Mouse (Mus musculus) lung, postnatal 10 days (tissue): ENCODE measurements around the gene Myt1.
A peak's percentile ranks its signal among the peaks of the same experiment; 100 is the strongest.
"Not testable (repeated sequence)": the region's sequence is repeated elsewhere in the genome, so short reads cannot be mapped to it uniquely, and the experiment has no call there.

Experiments used
- DNase-seq: peaks from one replicate; pipeline ENCODE4 v3.0.0; 2021

Myt1 gene

DNA sequence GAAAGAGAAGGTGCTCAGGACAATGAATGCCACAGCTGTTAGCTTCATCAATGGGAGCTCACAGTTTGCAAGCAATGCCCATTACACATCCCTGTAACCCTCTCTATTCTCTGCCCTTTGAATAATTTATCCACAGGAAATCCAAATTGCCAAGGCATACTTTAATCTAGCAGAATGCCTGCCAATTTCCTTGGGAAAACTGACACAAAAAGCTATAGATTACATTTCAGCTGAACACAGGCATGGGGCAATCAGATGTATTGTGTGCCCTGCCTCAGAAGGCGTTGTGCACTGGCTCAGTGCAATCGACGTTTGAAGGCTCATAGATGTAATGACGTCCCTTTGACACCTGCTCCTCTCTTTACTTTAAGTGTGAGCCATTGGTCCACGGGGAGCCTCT is 24.7 kb downstream of the Myt1 start:
- no peak for DNase-seq

DNA sequence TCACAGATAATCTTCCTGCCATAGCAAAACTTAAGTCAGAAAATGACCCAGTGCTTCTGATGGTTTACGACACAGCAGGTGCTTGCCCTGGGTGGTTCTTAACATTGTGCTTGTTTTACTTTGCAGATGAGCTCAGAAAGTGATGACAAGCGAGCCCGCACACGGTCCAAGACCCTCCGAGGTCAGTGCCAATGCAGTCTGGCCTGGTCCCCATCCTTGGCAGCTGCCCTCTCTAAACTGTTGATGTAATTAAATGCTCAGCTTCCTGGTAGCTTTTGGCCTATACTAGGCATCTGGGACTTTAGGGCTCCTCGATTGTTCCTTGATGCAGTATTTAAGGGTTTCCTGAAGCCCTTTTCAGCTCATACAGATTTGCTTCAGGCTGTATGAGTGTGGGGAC is 26.3 kb downstream of the Myt1 start:
- no peak for DNase-seq

- not testable (repeated sequence) for DNase-seq
Measured at GRCm38 (mm10) chr2:181793186-181793585, 30.1 kb downstream of the Myt1 start.

- DNase-seq = no peak
Measured at GRCm38 (mm10) chr2:181795641-181796130, 32.6 kb downstream of the Myt1 start.

DNA sequence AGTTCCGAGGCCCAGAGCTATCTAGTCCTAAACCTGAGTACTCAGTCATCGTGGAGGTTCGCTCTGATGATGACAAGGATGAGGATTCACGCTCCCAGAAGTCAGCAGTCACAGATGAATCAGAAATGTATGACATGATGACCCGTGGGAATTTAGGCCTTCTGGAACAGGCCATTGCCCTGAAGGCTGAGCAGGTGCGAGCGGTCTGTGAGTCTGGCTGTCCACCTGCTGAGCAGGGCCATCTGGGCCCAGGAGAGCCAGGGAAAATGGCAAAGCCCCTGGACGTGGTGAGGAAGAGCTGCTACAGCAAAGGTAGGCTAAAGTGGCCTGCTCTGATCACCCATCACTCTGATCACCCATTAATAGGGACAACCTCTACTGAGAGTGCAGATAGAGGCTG is 34.5 kb downstream of the Myt1 start:
- DNase-seq = no peak

- DNase-seq = no peak
Measured at GRCm38 (mm10) chr2:181829032-181829650, 66.0 kb downstream of the Myt1 start.

DNA sequence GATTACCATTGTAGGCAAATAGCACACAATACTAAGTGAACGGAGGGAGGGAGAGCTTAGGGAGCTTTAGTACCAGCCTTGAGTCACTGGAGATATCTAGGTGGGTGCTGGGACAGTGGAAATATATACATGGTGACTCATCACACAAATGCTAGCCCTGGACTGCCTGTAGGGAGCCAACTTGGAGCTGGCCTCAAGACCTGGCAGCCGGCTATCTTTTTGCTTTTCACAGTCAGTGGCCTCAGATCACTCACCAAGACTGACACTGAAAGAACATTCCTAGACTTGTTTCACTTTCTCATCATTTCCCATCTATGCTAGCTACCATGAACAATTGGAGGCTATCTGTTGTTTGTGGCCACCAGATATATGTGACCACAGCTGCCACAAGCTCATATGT is 69.6 kb downstream of the Myt1 start:
- no peak for DNase-seq

GRCm38 (mm10) chr2:181837372-181838292 is 74.5 kb downstream of the Myt1 start, which contains the start of gene Pcmtd2:
Gene Pcmtd2, plus strand, starts transcription at chr2:181837854.
- DNase-seq = peak; percentile 96

DNA sequence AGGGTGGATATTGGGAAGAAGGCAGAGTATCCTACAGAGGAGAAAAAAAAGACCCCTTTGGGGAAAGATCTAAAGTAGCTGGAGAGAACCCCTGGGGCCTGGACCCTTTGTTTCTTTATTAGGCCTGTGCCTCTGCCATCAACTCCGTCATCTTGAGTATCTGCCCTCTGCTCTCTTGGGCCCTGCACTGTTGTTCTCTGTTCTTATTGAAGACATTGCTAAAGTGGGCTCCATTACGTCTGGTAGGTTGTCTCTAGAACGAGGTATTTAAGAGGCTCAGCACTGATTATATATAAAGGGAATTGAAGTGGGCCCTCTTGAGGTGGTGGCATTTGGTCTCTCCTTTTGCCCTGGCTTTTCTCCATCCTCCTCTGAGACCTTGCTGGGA is 75.2 kb downstream of the Myt1 start:
- DNase-seq = peak; percentile 2

- no peak for DNase-seq
Measured at GRCm38 (mm10) chr2:181845709-181846394, 82.7 kb downstream of the Myt1 start.

- DNase-seq = peak; percentile 95
Measured at GRCm38 (mm10) chr2:181863791-181864535, 100.8 kb downstream of the Myt1 start, which contains the start of gene Polr3k. Gene Polr3k, plus strand, starts transcription at chr2:181864337.

GRCm38 (mm10) chr2:181864536-181864860 is 101.4 kb downstream of the Myt1 start:
- no peak for DNase-seq

DNA sequence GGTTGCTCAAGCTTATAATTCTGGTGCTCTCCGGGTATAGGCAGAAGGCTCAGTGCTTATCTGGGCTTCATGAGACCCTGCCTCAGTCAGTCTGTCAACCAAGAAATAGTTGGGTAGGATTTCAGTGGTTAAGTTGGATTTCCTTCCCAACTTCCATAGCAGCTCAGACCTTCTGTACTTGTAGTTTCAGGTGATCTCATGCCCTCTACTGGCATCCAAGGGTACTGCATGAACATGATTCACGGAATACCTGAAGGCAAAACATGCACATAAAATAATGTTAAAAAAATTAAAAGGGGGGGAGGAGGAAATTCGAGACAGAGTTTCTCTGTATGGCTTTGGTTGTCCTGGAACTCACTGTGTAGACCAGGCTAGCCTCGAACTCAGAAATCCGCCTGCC is 103.8 kb downstream of the Myt1 start:
- DNase-seq = peak; percentile 76

DNA sequence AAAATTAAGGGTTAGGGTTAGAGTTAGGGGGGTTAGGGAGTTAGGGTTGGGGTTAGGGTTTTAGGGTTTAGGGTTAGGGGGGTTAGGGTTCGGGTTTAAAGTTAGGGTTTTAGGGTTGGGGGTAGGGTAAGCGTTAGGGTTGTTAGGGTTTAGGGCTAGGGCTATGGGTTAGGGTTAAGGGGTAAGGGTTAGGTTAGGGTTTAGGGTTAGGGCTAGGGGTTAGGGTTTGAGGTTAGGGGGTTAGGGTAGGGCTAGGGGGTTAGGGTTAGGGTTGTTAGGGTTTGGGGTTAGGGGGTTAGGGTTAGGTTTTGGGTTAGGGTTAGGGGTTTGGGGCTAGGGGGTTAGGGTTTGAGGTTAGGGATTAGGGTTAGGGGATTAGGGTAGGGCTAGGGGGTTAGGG is 107.9 kb downstream of the Myt1 start:
- DNase-seq = no peak
